Mouse (Mus musculus): ENCODE results near the gene Ddx56. TPM values are rescaled to one million over a fixed set of nuclear protein-coding genes. Genes with fewer than 3 reads are reported as not detected.
"Not testable (repeated sequence)": the region's sequence is repeated elsewhere in the genome, so short reads cannot be mapped to it uniquely, and the experiment has no call there.

The Ddx56 gene
- total RNA-seq, 2 experiments from 2014 or later: 48.1 to 50.2 TPM

DNA sequence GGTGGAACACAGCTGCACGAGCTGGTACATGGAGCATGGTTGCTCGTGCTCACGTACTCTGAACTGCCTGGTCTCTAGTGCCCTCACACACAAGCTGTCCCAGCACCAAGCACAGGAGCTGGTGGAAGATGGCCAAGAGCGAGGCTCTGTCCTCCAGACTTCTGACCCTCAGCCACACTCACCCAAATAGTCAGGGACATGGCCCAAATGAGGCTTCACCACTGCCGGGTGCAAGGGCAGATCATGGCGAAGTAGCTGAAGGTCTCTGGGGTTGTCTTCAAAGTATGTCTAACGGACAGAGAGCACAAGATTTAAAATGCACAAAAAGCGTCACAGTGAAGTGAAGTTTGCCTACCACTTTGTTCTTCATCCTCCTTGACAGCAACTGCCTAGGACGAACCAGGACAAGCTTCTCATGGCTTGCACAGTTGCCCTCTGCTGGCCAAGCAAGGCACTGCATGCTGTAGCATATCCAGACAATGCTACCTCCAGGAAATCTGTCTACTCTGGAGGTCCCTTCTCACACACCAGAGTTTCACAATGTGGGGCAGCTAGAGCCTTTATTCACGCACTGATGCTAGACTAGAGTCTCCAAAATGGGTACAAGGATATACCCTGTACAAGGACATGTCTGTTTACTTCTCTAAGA lies 6.0 kb downstream of the Ddx56 start:
- Histone ChIP-seq H3K4me3 (no peak overlapping the region), H3K27ac (no peak overlapping the region)
- intact Hi-C loops (cut with DNase I): loop anchor here (5.0 to 10.0 kb wide), 2 partner anchors 269 to 297 kb away; no protein-coding TSS in a partner anchor

DNA sequence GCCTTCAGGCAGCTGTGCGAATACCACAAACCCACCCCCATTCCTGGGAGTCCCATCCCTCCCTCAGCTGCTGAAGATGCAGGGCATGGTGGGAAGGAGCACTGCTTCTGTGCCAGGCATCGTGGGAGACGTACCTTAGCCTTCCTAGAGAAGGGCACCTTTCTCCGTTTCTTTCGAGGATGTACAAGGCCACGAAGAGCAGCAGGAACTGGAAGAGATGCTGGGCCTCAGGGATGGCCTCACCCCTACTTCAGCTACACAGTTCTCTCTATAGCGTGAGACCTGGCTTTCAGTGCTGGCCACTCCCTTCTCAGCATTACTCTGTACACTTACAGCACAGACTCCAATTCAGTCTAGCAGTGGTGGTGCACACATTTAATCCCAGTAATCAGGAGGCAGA lies 8.2 kb downstream of the Ddx56 start:
- no peak for DNase-seq (ENCODE audit: extremely low spot score in 1 of 2, low spot score in 2 of 2)
- no peak for TF ChIP-seq CTCF (IDR thresholded peaks at IDR 0.05)
- Histone ChIP-seq H3K27ac (no peak overlapping the region), H3K4me3 (no peak overlapping the region)
- intact Hi-C loops (cut with DNase I): no loop called here

More for the DNA sequence above, 6.0 kb downstream of the Ddx56 start:
- TF ChIP-seq CTCF (IDR thresholded peaks at IDR 0.05): peak; percentile 97
- DNase-seq (ENCODE audit: extremely low spot score in 1 of 2, low spot score in 2 of 2): peak; percentile 57 to 75

DNA sequence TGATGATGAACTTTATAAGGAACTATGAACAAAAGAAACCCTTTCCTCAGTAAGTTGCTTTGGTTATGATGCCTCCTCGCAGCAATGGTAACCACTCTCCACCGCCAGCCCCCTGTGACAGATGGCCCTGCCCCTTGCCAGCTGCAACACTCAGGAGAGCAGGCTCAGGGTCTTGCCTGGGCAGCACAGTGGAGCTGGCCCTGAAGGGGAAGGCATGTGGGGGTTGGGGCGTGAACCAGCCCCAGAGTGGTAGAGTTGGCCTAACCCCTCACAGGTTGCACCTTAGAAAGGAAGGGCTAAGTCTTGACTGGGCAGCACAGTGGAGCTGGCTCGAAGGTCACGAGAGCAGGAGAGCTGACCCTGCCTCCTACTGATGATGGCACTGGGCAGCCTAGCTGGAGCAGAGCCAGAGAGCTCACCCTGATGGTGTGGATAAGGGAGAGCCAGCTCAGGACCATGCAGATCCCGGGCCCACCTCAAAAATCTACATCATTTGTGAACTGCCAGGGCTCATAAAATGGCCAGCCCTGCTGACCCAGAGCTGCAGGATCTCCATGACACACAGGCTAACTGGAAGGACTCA lies 11.0 kb downstream of the Ddx56 start:
- H3K4me3 ChIP-seq: no peak overlapping the region
- H3K27ac ChIP-seq: no peak overlapping the region
- no peak for TF ChIP-seq CTCF (IDR thresholded peaks at IDR 0.05)
- no peak for DNase-seq (ENCODE audit: extremely low spot score in 1 of 2, low spot score in 2 of 2)
- intact Hi-C loops (cut with DNase I): no loop called here

DNA sequence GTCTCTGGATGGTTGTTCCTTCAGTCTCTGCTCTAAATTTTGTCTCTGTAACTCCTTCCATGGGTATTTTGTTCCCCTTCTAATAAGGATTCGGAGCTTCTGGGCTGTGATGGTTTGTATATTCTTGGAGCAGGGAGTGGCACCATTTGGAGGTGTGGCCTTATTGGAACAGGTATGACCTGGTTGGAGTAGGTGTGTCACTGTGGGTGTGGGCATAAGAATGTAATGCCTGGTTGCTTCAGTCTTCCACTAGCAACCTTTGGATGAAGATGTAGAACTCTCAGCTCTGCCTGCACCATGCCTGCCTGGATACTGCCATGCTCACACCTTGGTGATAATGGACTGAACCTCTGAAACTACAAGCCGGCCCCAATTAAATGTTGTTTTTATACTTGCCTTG lies 13.0 kb downstream of the Ddx56 start:
- intact Hi-C loops (cut with DNase I): not testable (repeated sequence)

DNA sequence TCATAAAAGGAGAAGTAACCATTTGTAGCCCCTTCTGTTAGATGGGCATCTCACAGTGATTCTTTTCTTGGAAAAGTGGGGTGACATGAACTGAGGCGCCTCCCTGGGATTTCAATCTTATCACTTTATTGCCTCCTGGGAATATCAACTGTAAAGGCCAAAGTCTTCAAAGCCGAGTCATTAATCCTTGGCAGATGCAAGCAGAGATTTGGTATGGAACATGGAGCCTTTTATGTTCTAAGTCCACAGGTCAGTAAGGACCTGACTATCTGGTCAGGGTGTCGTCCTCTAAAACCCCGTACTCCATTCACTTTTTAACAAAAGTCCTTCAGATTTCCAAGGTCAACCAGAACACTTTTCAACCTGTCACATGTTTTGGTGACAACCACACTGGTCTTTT lies 14.7 kb downstream of the Ddx56 start:
- Histone ChIP-seq H3K27ac (no peak overlapping the region), H3K4me3 (no peak overlapping the region)
- intact Hi-C loops (cut with DNase I): no loop called here
- TF ChIP-seq CTCF (IDR thresholded peaks at IDR 0.05): no peak
- DNase-seq (ENCODE audit: extremely low spot score in 1 of 2, low spot score in 2 of 2): no peak

More for the DNA sequence above, 13.0 kb downstream of the Ddx56 start:
- H3K4me3 ChIP-seq; H3K27ac ChIP-seq; DNase-seq (ENCODE audit: extremely low spot score in 1 of 2, low spot score in 2 of 2): not testable (repeated sequence)

DNA sequence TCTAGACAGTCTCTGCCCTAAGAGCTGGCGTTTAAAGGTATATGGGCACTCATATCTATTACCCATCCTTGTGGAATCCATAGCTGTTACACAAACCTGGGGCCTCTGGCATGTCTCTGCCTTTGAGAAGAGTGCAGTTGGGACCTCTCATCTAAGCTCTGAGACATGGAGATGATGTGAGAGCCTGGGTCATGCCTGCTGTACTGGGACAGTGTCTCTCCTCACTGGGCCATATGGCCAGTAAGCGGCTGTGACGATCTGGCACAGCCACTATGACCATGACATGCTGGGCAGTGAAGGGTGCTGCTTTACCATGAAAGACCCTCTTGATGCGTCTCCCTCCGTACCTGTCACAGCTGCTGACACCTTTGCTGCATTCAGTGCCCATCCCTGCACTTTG lies 15.3 kb downstream of the Ddx56 start:
- no peak for TF ChIP-seq CTCF (IDR thresholded peaks at IDR 0.05)
- no peak overlapping the region for H3K27ac ChIP-seq
- intact Hi-C loops (cut with DNase I): no loop called here
- H3K4me3 ChIP-seq: no peak overlapping the region
- DNase-seq (ENCODE audit: extremely low spot score in 1 of 2, low spot score in 2 of 2): no peak

DNA sequence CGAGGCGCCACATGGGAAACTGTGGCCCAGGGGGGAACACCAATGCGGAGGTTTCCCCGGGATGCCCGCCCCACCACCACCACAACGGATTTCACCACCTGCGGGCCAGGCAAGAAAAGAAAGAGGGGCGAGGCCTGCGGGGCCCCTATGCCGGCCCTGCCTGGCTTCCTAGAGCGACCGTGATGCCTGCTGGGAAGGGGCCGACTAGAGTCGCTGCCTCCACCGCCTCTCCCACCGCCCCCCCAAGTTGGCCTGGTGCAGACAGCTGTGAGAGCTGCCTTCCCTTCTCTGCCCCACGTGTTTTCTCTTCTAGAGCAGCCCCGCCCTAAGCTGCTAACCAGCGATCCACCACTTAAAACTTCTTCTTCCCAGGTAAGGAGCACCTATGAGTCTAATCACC lies 22.9 kb downstream of the Ddx56 start:
- Histone ChIP-seq H3K4me3 (no peak overlapping the region), H3K27ac (no peak overlapping the region)
- no peak for DNase-seq (ENCODE audit: extremely low spot score in 1 of 2, low spot score in 2 of 2)
- intact Hi-C loops (cut with DNase I): no loop called here
- no peak for TF ChIP-seq CTCF (IDR thresholded peaks at IDR 0.05)

DNA sequence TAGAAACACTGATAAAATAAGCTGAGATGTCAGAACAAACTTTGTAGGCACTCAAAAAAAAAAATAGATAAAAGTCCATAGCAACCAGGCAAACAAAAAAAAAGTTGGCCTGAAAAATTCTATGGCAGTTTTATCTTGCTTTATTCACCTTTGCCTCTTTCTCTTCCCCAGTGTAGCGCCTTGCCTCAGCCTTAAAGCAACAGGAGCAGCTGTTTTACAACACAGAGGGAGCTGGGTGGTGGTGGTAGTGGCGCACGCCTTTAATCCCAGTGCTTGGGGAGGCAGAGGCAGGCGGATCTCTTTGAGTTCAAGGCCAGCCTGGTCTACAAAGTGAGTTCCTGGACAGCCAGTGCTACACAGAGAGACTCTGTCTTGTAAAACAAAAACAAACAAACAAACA lies 34.5 kb downstream of the Ddx56 start:
- intact Hi-C loops (cut with DNase I): loop anchor here (10.0 kb wide), 1 partner anchor 408 kb away; no protein-coding TSS in a partner anchor
- Histone ChIP-seq H3K4me3 (no peak overlapping the region), H3K27ac (no peak overlapping the region)
- no peak for DNase-seq (ENCODE audit: extremely low spot score in 1 of 2, low spot score in 2 of 2)
- TF ChIP-seq CTCF (IDR thresholded peaks at IDR 0.05): no peak

DNA sequence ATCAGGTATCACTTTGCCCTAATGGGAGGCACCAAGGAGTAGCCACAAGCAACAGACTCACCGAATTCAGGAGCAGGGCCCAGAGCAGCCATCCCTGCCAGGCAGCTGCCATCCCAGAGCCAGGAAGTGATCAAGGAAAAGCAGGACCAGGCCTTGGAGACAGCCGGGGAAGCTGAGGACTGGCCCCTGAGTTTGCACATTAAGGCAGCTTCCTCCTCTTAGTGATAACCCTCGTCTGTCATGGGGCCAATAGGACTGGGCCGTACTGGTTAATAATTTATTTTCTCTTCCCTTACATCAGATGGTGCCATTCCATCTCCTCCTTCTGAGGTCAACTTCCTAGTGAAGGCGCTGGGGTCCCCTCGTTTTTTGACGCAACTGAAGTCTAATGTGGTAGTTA lies 37.6 kb downstream of the Ddx56 start, which contains the start of gene Npc1l1:
TSS of gene Npc1l1 (minus strand) at position 132 of the 400 bp plus-strand sequence.
- intact Hi-C loops (cut with DNase I): loop anchor here (10.0 kb wide), 1 partner anchor 405 kb away; no protein-coding TSS in a partner anchor
- Histone ChIP-seq H3K4me3 (no peak within 1 kb of the TSS), H3K27ac (no peak within 1 kb of the TSS)
- no peak for DNase-seq (ENCODE audit: extremely low spot score in 1 of 2, low spot score in 2 of 2)
- TF ChIP-seq CTCF (IDR thresholded peaks at IDR 0.05): no peak

DNA sequence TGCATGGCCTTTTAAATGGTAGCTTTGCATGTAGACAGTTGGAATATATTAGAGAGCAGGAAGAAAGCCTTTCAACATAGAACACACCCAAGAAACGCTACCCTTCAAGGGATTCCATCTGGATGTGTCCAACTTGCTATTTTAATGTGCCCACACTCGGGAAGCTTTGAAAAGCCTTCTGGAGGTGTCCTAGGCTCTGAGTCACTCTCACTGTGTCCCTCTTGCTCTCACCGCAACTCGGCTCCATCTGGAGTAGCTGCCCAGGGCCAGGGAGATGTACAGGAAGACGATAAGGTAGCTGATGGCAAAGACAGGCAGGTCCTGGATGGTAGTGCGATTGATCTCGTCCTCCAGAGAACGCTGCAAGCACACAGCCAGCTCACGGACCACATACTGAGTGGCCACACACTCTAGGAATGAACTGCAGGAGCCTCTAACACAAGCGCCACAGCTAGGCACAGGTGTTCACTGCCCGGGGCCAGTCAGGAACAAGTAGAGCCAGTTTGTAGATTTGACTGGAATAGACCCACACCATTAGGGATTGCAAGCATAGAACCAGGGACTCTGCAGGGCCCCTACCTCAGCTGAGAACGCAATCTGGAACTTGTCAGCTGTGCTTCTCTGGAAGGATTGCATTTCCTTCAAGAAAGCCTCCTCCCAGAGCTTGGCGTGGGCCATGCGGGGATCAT lies 42.9 kb downstream of the Ddx56 start:
- intact Hi-C loops (cut with DNase I): no loop called here
- H3K4me3 ChIP-seq: no peak overlapping the region
- TF ChIP-seq CTCF (IDR thresholded peaks at IDR 0.05): no peak
- peak overlapping the region; percentile 57 for H3K27ac ChIP-seq
- peak; percentile 25 to 47 for DNase-seq (ENCODE audit: extremely low spot score in 1 of 2, low spot score in 2 of 2)

DNA sequence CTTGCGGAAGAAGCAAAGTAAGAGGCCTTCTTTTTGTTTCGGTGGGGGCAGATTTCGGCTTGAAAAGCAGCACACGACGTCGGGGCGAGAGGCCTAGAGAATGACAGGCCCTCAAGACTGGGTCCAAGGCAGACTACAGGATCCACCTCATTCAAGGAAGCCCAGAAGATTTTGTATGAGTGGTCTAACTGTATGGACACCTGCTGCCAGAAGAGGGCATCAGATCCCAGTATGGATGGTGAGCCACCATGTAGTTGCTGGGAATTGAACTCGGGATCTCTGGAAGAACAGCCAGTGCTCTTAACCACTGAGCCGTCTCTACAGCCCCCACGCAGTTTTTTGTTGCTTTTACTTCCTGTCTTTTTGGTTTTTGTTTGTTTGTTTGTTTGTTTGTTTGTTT lies 45.4 kb downstream of the Ddx56 start:
- Histone ChIP-seq H3K4me3 (no peak overlapping the region), H3K27ac (no peak overlapping the region)
- intact Hi-C loops (cut with DNase I): no loop called here
- no peak; the same call in 1 of the 2 replicates for TF ChIP-seq CTCF (IDR thresholded peaks at IDR 0.05)
- no peak for DNase-seq (ENCODE audit: extremely low spot score in 1 of 2, low spot score in 2 of 2)

DNA sequence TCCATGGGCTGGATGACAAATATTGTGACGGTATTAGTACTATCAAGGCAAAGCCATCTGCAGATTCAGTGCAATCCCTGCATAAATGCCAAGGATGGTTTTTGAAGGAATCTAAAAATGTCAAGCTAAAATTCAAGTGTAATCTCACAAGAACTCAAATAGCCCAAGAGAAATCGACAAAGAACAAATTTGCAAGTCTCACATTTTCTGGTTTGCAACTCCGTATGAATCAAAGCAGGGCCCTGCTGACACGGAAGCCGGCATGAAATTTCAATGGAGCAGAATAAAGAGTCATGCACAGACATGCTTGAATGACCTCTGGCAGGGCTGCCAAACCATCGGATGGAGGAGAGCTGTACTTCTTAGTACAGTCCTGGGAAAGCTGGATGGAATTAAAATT lies 47.6 kb downstream of the Ddx56 start:
- H3K27ac ChIP-seq: no peak overlapping the region
- intact Hi-C loops (cut with DNase I): no loop called here
- H3K4me3 ChIP-seq: no peak overlapping the region
- DNase-seq (ENCODE audit: extremely low spot score in 1 of 2, low spot score in 2 of 2): no peak
- TF ChIP-seq CTCF (IDR thresholded peaks at IDR 0.05): no peak

Data from left cerebral cortex, adult 2 months (tissue).